Mouse (Mus musculus): ENCODE measurements around the gene Il16.

The Il16 gene

DNA sequence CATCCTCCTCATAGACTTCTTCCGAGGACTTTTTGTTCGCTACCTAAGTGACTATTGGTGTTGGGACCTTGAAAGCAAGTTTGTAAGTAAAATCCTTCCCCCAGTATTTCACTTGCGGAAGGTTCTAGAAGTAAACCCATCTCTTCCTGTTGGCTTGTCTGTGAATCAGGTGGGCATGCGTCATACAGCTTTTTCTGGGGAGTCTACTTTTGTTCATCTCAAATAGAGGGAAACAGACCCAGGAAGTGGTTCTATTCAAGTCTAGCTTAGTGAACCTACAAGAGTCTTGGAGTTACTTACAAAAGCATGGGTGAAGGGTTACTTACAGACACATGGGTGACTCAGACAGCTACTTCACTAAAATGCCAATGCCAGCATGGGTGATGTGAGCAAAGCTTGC is 135.6 kb downstream of the Il16 start:
- no peak for DNase-seq (ENCODE audit: low spot score in 2 of 2)

DNA sequence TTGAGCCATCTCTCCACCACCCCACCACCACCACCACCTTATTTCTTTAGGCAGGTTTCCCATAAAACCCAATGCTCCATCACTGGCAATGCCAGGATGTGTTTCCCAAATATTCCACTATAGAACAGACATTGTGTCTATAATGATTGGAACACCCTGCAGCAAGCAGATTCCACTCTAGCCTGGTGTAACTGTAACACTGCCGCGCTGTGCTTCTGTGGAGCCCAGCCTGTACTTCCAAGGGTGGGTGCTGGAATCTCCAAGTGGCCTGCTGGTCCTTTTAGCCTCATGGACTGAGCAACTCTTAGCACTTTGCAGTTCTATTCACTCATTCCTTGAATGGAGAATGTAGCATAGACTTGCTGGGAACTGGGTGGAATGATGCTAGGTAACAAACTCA is 138.7 kb downstream of the Il16 start:
- DNase-seq (ENCODE audit: low spot score in 2 of 2), result no peak

DNA sequence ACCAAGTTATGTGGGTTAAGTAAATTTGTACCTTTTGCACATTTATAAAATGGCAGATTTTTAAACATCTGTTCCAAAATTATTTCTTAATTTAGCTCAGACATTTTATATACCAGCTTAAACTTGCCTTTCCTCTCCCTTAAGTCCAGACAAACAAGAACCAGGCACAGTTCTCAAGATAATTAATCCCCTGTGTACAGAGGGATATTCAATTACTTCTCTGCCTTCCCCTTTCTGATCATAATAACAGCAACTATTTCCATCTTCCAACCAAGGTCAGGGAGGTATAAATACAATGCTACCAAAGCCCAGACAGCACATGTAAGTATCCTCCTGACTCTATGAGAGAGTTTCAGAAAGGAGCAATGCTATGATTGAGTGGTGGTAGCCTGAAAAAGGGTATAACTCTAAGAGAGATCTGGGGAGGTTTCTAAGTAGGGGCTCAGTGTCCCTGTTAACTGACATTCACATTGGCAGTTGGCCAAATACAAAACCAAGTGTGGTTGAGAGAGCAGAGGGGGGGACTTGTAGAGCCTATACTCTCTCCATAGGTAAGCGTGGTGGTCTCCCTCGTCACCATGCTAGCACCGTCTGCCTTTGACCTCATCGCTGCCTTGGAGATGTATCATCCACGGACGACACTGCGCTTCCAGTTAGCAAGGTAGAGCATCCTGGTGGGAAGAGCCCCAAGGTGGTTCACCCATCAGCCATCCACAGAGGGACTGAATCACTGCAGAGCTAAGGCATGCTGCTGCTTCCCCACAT is 141.2 kb downstream of the Il16 start:
- no peak for DNase-seq (ENCODE audit: low spot score in 2 of 2)

DNA sequence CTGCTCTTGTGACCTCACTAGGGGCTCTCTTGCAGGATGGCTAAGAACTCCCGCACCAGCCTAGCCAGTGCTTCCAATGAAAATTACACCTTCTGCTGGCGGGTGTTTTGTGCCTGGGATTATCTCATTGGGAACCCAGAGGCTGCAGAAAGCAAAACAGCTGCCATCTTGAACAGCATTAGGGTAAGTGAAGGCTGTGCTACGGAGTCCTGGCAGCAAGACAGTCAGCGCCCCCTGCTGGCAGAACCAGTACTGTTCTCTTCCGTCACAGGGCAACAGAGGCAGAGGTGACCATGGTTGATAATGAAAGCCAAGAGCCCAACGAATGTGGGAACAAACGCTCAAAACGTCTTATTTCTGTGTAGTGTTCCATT is 145.6 kb downstream of the Il16 start:
- peak; percentile 14 to 24 for DNase-seq (ENCODE audit: low spot score in 2 of 2)

DNA sequence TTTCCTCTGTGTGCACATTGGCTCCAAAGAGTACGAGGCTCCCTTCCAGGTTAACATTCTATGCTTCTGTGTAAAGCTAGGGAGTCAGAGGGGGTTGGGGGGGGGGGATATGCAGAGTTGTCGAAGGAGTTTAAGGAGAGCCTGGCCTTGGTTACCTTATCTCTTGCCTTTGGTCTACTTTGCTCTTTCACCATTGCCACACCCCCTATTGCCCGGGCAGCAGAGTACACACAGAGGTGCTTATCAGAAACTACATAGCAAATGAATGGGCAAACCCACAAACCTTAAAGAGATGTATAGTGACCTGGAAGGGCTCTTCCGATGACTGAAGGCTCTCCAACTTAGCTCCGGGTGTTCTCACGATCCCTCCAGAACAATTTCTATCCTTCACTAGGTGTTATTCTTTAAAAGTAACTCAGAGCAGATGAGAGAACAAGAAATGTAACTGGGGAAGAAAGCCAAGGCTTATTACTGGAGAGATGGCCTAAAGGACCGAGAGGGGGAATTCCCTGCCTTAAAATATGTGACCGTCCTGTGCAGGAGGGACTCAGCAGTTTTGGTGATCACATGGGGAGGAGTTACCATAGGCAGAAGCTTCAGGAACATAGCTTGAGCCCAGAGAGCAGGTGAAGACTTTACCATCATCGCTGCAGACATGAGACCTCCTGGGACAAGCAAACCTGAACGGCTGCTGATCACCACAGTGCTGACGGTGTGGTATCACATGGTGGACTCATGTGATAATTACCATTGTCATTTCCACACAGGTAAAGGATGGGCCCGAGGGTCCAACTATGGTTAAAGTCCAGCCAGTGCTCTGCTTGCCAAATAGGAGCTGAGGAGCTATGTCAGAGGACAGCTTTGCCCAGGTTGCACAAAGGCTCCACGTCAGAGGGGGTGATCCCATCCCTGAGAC is 146.3 kb downstream of the Il16 start:
- DNase-seq (ENCODE audit: low spot score in 2 of 2), result no peak

DNA sequence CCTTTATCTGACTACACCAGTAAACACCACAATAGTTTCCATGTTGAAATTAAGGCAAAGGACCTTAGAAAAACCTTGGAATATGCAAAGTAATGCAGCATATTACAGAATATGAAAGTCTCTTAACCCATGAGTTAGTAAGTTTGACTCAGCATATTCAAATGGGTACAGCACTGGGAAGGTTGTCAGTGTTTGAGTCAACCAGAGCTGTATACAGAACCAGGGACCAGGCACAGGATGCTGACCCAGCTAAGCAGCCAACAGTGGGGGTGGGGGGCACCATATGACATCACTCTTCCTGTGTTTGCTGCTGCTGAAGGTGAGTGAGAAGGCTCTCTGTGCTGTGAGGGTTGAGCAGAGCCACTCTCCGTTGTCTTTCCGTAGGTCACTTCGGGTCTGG is 148.5 kb downstream of the Il16 start:
- no peak for DNase-seq (ENCODE audit: low spot score in 2 of 2)

DNA sequence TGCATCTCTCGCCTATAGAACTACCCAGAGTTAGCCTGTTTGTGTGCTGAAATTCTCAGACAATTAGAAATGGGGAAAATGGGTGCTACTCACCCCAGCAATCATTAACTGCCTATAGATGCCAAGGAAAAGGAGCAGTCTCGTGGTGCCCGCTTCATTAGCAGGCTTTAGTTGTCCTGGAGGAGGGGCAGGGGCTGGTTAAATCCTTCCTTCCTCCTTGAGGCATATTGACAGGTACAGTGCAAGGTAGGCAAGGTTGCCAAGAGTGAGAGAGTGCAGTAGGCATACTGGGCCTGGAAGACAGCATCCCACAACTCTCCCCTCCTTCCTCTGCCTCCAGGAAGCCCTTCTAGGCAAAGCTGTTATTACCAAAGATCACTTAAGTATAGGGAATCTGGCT is 151.5 kb downstream of the Il16 start:
- no peak for DNase-seq (ENCODE audit: low spot score in 2 of 2)

Measured in right cerebral cortex, adult 2 months (tissue).